Mouse (Mus musculus) activated CD4-positive, CD25-positive, alpha-beta regulatory T cell, adult 4 months (primary cell): ENCODE results near the gene Ncam2. TPM values are rescaled to one million over a fixed set of nuclear protein-coding genes. Genes with fewer than 3 reads are reported as not detected.
A peak's percentile ranks its signal among the peaks of the same experiment; 100 is the strongest.

ENCODE experiments used
- ATAC-seq: one replicate; pipeline ENCODE4 v1.8.0; 2017
- polyA plus RNA-seq, 2 experiments: library from polyadenylated mRNA; unstranded; fragments of 100-300 nt; shearing (Covaris generic); gene quantifications; one replicate each; pipeline ENCODE4 v1.2.1; 2017

The Ncam2 gene
- polyA plus RNA-seq = not detected

GRCm38 (mm10) chr16:81200201-81201071 lies at the start of gene Ncam2:
Gene Ncam2, plus strand, starts transcription at chr16:81200697.
- peak; percentile 40 for ATAC-seq

GRCm38 (mm10) chr16:81170828-81171227 lies 29.7 kb upstream of the Ncam2 start:
- ATAC-seq = no peak

- no peak for ATAC-seq
Measured at GRCm38 (mm10) chr16:81175302-81175943, 25.1 kb upstream of the Ncam2 start.

- no peak for ATAC-seq
Measured at GRCm38 (mm10) chr16:81179801-81180200, 20.7 kb upstream of the Ncam2 start.

GRCm38 (mm10) chr16:81187579-81188179 lies 12.8 kb upstream of the Ncam2 start:
- no peak for ATAC-seq

- ATAC-seq = no peak
Measured at GRCm38 (mm10) chr16:81191621-81192020, 8.9 kb upstream of the Ncam2 start.

- no peak for ATAC-seq
Measured at GRCm38 (mm10) chr16:81192607-81193006, 7.9 kb upstream of the Ncam2 start.

- no peak for ATAC-seq
Measured at GRCm38 (mm10) chr16:81199467-81199866, 1.0 kb upstream of the Ncam2 start.

GRCm38 (mm10) chr16:81201471-81201870 lies 974 bp downstream of the Ncam2 start:
- ATAC-seq = no peak

GRCm38 (mm10) chr16:81201992-81202391 lies 1.5 kb downstream of the Ncam2 start:
- ATAC-seq = no peak

- ATAC-seq = no peak
Measured at GRCm38 (mm10) chr16:81202721-81203161, 2.2 kb downstream of the Ncam2 start.

- no peak for ATAC-seq
Measured at GRCm38 (mm10) chr16:81204405-81205034, 4.0 kb downstream of the Ncam2 start.

- no peak for ATAC-seq
Measured at GRCm38 (mm10) chr16:81221176-81221575, 20.7 kb downstream of the Ncam2 start.

GRCm38 (mm10) chr16:81223841-81224240 lies 23.3 kb downstream of the Ncam2 start:
- ATAC-seq = no peak

GRCm38 (mm10) chr16:81224253-81224652 lies 23.8 kb downstream of the Ncam2 start:
- ATAC-seq = no peak

GRCm38 (mm10) chr16:81254875-81255274 lies 54.4 kb downstream of the Ncam2 start:
- ATAC-seq = no peak

GRCm38 (mm10) chr16:81260429-81260828 lies 59.9 kb downstream of the Ncam2 start:
- ATAC-seq = no peak

- no peak for ATAC-seq
Measured at GRCm38 (mm10) chr16:81273597-81274360, 73.3 kb downstream of the Ncam2 start.

GRCm38 (mm10) chr16:81284241-81284640 lies 83.7 kb downstream of the Ncam2 start:
- no peak for ATAC-seq

GRCm38 (mm10) chr16:81284859-81285837 lies 84.7 kb downstream of the Ncam2 start:
- ATAC-seq = no peak

GRCm38 (mm10) chr16:81285882-81286281 lies 85.4 kb downstream of the Ncam2 start:
- ATAC-seq = no peak
